ENCODE assay signal across 22 mouse cellular contexts in genomic region chr4:45882521-45882920, GRCm38 (mm10). TPM values are rescaled to one million over a fixed set of nuclear protein-coding genes. Genes with fewer than 3 reads are reported as not detected.
DNase-seq lines count a peak whose midpoint lies in the region; ATAC-seq and TF ChIP-seq lines count a peak whose summit lies in the region.
"Had no signal": no experiment of that assay in that cellular context is flagged by ENCODE, and none has a peak within 500 bp of the region (broad histone marks: within the 10 kb centered on the region; RNA-seq: fewer than 3 reads in every experiment).

No protein-coding gene starts in this region.

- DNase-seq in thymus, adult 2 months: no peak
- no peak for DNase-seq in thymus, postnatal 0 days (ENCODE audit: low spot score)
- DNase-seq in splenic B cell, adult 2 months (ENCODE audit: low read depth, low spot score): peak; percentile 48
- DNase-seq in lung, postnatal 10 days: no peak
- DNase-seq in urinary bladder, postnatal 25 days (ENCODE audit: low spot score): no peak
- no peak for DNase-seq in gastrocnemius, adult 18-20 months (ENCODE audit: low spot score)
- DNase-seq: adrenal gland, adult 8-10 months; cerebellum, adult 11-12 months; cerebellum, adult 9-10 months; cerebellum, postnatal 25 days; forebrain, postnatal 0 days; gastrocnemius, adult 2 months; gastrocnemius, postnatal 25 days; heart, adult 11 months; heart, postnatal 36 days had no signal

- no peaks in the 10 kb centered on the region for H3K27me3 ChIP-seq in thymus, adult 2 months (ENCODE audit: control insufficient read depth, insufficient read depth, low read length)
- H3K27me3 ChIP-seq in splenic B cell, adult 2 months (ENCODE audit: control insufficient read depth, insufficient read depth, low read length, poor library complexity, severe bottlenecking): no peaks in the 10 kb centered on the region
- H3K27me3 ChIP-seq: hindbrain, embryonic 15.5 days had no signal

- WGBS in thymus, adult 2 months: 61% methylated on average over 9 of the region's 9 CpGs
- WGBS in bone marrow, adult 2 months: 47% methylated on average over 9 of the region's 9 CpGs

- no peaks in the 10 kb centered on the region for H3K36me3 ChIP-seq in thymus, adult 2 months (ENCODE audit: control insufficient read depth, insufficient read depth, low read length)
- no peaks in the 10 kb centered on the region for H3K36me3 ChIP-seq in splenic B cell, adult 2 months (ENCODE audit: control insufficient read depth, insufficient read depth, low read length, poor library complexity, severe bottlenecking)
- H3K36me3 ChIP-seq: G1E; heart, embryonic 13.5 days; hindbrain, embryonic 15.5 days had no signal

- TF ChIP-seq POLR2A in thymus, adult 2 months (IDR thresholded peaks at IDR 0.05; ENCODE audit: control insufficient read depth, extremely low read depth, insufficient read depth, low read length, poor library complexity): 0 out of 2 replicates have a peak, but pooled peaks have one; percentile 13
- no peak for TF ChIP-seq POLR2A in bone marrow, adult 2 months (IDR thresholded peaks at IDR 0.05; ENCODE audit: borderline replicate concordance, control insufficient read depth, low read depth, low read length)

- no peak overlapping the region for H3K27ac ChIP-seq in thymus, adult 2 months (ENCODE audit: control insufficient read depth, insufficient read depth, low read length)
- H3K27ac ChIP-seq in bone marrow, adult 2 months (ENCODE audit: control insufficient read depth, insufficient read depth, low read depth, low read length, poor library complexity): peak overlapping the region; percentile 58
- H3K27ac ChIP-seq: forebrain, embryonic 13.5 days; gastrocnemius, adult 2 months; heart, embryonic 13.5 days; hindbrain, embryonic 15.5 days had no signal

- no peak overlapping the region for H3K4me3 ChIP-seq in thymus, adult 2 months (ENCODE audit: control insufficient read depth, insufficient read depth, low read length)
- no peak overlapping the region for H3K4me3 ChIP-seq in bone marrow, adult 2 months (replicated peaks; ENCODE audit: control insufficient read depth, low read depth, low read length)
- H3K4me3 ChIP-seq: forebrain, embryonic 13.5 days; gastrocnemius, adult 2 months; heart, embryonic 13.5 days; hindbrain, embryonic 15.5 days had no signal

- peak; percentile 43 for ATAC-seq in megakaryocyte progenitor cell, adult 5-6 weeks (replicated peaks; ENCODE audit: poor library complexity)
- ATAC-seq: forebrain, embryonic 13.5 days; forebrain, postnatal 0 days; inflammation-experienced regulatory T-cells, adult 6 months had no signal

- peaks cover 11% of the 10 kb centered on the region; the same call in 1 of the 2 replicates for H3K4me1 ChIP-seq in thymus, adult 2 months (replicated peaks; ENCODE audit: control insufficient read depth, insufficient read depth, low read length)
- H3K4me1 ChIP-seq in bone marrow, adult 2 months (ENCODE audit: control insufficient read depth, insufficient read depth, low read length): peaks cover 5% of the 10 kb centered on the region
- H3K4me1 ChIP-seq: forebrain, embryonic 13.5 days; hindbrain, embryonic 15.5 days had no signal

- no peak for TF ChIP-seq CTCF in thymus, adult 2 months (IDR thresholded peaks at IDR 0.05; ENCODE audit: borderline replicate concordance, control insufficient read depth, extremely low read depth, insufficient read depth, low read length, poor library complexity)
- TF ChIP-seq CTCF in bone marrow, adult 2 months (IDR thresholded peaks at IDR 0.05; ENCODE audit: control insufficient read depth, insufficient read depth, low read length): no peak

RNA-seq across cellular contexts. Expression of gene Ccdc180, which starts 7.6 kb away (rescaled TPM):
- 0.05 TPM in 1 of 2 replicates, not detected in the other for polyA plus RNA-seq in thymus, adult 2 months (2012; rRNA removed)
- 0.17 and 0.20 TPM in 2 replicates for polyA plus RNA-seq in thymus, postnatal 0 days (2015; fragmentation: Nextera tagmentation; extraction: Ambion mirVana)
- polyA plus RNA-seq in bone marrow, adult 2 months (2011; ENCODE audit: insufficient read depth, insufficient read length, low replicate concordance, missing spikeins): 1.0 and 1.4 TPM in 2 replicates
- total RNA-seq in megakaryocyte progenitor cell, adult 5-6 weeks (2015): 0.22 and 1.1 TPM in 2 replicates
- 0.24 and 0.71 TPM in 2 replicates for total RNA-seq in megakaryocyte progenitor cell, adult 5-6 weeks (2017)
- total RNA-seq in gastrocnemius, adult 18-20 months (2021): not detected
- total RNA-seq: gastrocnemius, adult 2 months; gastrocnemius, postnatal 25 days; heart, postnatal 36 days had no signal
- polyA plus RNA-seq: G1E had no signal

RNA-seq across cellular contexts. Expression of gene Stra6l, which starts 34.1 kb away (rescaled TPM):
- 1.3 and 1.7 TPM in 2 replicates for polyA plus RNA-seq in thymus, adult 2 months (2012; rRNA removed)
- 0.14 and 0.21 TPM in 2 replicates for polyA plus RNA-seq in thymus, postnatal 0 days (2015; fragmentation: Nextera tagmentation; extraction: Ambion mirVana)
- polyA plus RNA-seq in bone marrow, adult 2 months (2011; ENCODE audit: insufficient read depth, insufficient read length, low replicate concordance, missing spikeins): not detected in 2 replicates
- total RNA-seq in megakaryocyte progenitor cell, adult 5-6 weeks (2015): 0.24 TPM in 1 of 2 replicates, not detected in the other
- 0.07 TPM in 1 of 2 replicates, not detected in the other for total RNA-seq in megakaryocyte progenitor cell, adult 5-6 weeks (2017)
- not detected for total RNA-seq in gastrocnemius, adult 18-20 months (2021)
- total RNA-seq: gastrocnemius, adult 2 months; gastrocnemius, postnatal 25 days; heart, postnatal 36 days had no signal
- polyA plus RNA-seq: G1E had no signal

RNA-seq across cellular contexts. Expression of gene Igfbpl1, which starts 55.8 kb away (rescaled TPM):
- polyA plus RNA-seq in thymus, adult 2 months (2012; rRNA removed): 0.15 and 0.27 TPM in 2 replicates
- not detected in 2 replicates for polyA plus RNA-seq in thymus, postnatal 0 days (2015; fragmentation: Nextera tagmentation; extraction: Ambion mirVana)
- 1.6 TPM in 1 of 2 replicates, not detected in the other for polyA plus RNA-seq in bone marrow, adult 2 months (2011; ENCODE audit: insufficient read depth, insufficient read length, low replicate concordance, missing spikeins)
- not detected in 2 replicates for total RNA-seq in megakaryocyte progenitor cell, adult 5-6 weeks (2015)
- not detected in 2 replicates for total RNA-seq in megakaryocyte progenitor cell, adult 5-6 weeks (2017)
- total RNA-seq in gastrocnemius, adult 18-20 months (2021): not detected
- total RNA-seq: gastrocnemius, adult 2 months; gastrocnemius, postnatal 25 days had no signal
- polyA plus RNA-seq: G1E; inflammation-experienced regulatory T-cells, adult 6 months had no signal
